ENCODE assay signal across 11 mouse cellular contexts in genomic region chr9:122188724-122189123, GRCm38 (mm10).
DNase-seq lines count a peak whose midpoint lies in the region; ATAC-seq and TF ChIP-seq lines count a peak whose summit lies in the region.
"Had no signal": no experiment of that assay in that cellular context is flagged by ENCODE, and none has a peak within 500 bp of the region (broad histone marks: within the 10 kb centered on the region; RNA-seq: fewer than 3 reads in every experiment).

No protein-coding gene starts in this region.

- H3K36me3 ChIP-seq in liver, adult 2 months (ENCODE audit: control insufficient read depth, insufficient read depth, low read length), result no peaks in the 10 kb centered on the region
- H3K36me3 ChIP-seq in liver, postnatal 0 days (replicated peaks; ENCODE audit: insufficient read depth, low read length), result 0 out of 2 replicates have a peak, but pooled peaks cover 2% of the 10 kb centered on the region
- H3K36me3 ChIP-seq: embryonic facial prominence, embryonic 13.5 days; heart, embryonic 15.5 days had no signal

- peak; percentile 26; the same call in 1 of the 2 replicates for TF ChIP-seq CTCF in liver, adult 2 months (IDR thresholded peaks at IDR 0.05; ENCODE audit: low read depth, low read length)
- peak; percentile 55 for TF ChIP-seq CTCF in liver, postnatal 0 days (IDR thresholded peaks at IDR 0.05; ENCODE audit: low read depth)

- no peaks in the 10 kb centered on the region for H3K9me3 ChIP-seq in liver, postnatal 0 days (ENCODE audit: low read length)
- H3K9me3 ChIP-seq: embryonic facial prominence, embryonic 13.5 days; heart, embryonic 15.5 days had no signal

- H3K79me2 ChIP-seq in liver, adult 2 months (ENCODE audit: control insufficient read depth, insufficient read depth, low read length), result no peaks in the 10 kb centered on the region

- H3K4me3 ChIP-seq in liver, adult 2 months (ENCODE audit: insufficient read depth, low read depth, low read length), result no peak overlapping the region
- H3K4me3 ChIP-seq in liver, postnatal 0 days (ENCODE audit: low read depth, low read length), result no peak overlapping the region
- H3K4me3 ChIP-seq: embryonic facial prominence, embryonic 13.5 days; heart, embryonic 15.5 days had no signal

- no peak for DNase-seq in liver, adult 2 months (ENCODE audit: extremely low read depth, low read depth, low spot score)
- DNase-seq in liver (no peak), R1 (ENCODE audit: low read depth, low spot score) (peak; percentile 50), adipocyte (ENCODE audit: low spot score) (no peak)
- DNase-seq in liver, postnatal 0 days, result peak; percentile 41
- peak; percentile 73 to 78 for DNase-seq in thymus, postnatal 10 days (ENCODE audit: low spot score in 2 of 2)
- no peak for DNase-seq in testis, postnatal 10 days (ENCODE audit: low spot score)
- DNase-seq: left cerebral cortex, postnatal 4 days had no signal

- H3K4me2 ChIP-seq in liver, postnatal 0 days (ENCODE audit: low read depth, low read length), result no peak overlapping the region
- H3K4me2 ChIP-seq: embryonic facial prominence, embryonic 13.5 days; heart, embryonic 15.5 days had no signal

- no peak for TF ChIP-seq EP300 in liver, postnatal 0 days (IDR thresholded peaks at IDR 0.05; ENCODE audit: low read depth)

- H3K27ac ChIP-seq in liver, adult 2 months (replicated peaks; ENCODE audit: insufficient read depth, low read depth, low read length), result no peak overlapping the region
- H3K27ac ChIP-seq in liver, postnatal 0 days (ENCODE audit: low read depth), result no peak overlapping the region
- H3K27ac ChIP-seq: embryonic facial prominence, embryonic 13.5 days had no signal

- H3K4me1 ChIP-seq in liver, adult 2 months (ENCODE audit: control insufficient read depth, insufficient read depth, low read length), result peaks cover 17% of the 10 kb centered on the region
- peaks cover 36% of the 10 kb centered on the region for H3K4me1 ChIP-seq in liver, postnatal 0 days (ENCODE audit: insufficient read depth)

- TF ChIP-seq POLR2A in liver, adult 2 months (IDR thresholded peaks at IDR 0.05; ENCODE audit: extremely low read depth, insufficient read depth, low read length), result no peak

- WGBS in liver, adult 2 months, result 62% methylated on average over 1 of the region's 1 CpGs
- 15% methylated on average over 1 of the region's 1 CpGs for WGBS in liver, postnatal 0 days (ENCODE audit: insufficient replicate concordance)

- no peak overlapping the region for H3K9ac ChIP-seq in liver, adult 2 months (ENCODE audit: low read depth, low read length)
- H3K9ac ChIP-seq in liver, postnatal 0 days (replicated peaks), result no peak overlapping the region
- H3K9ac ChIP-seq: embryonic facial prominence, embryonic 13.5 days; heart, embryonic 15.5 days had no signal

- H3K27me3 ChIP-seq in liver, adult 2 months (ENCODE audit: control insufficient read depth, insufficient read depth, low read length), result no peaks in the 10 kb centered on the region
- no peaks in the 10 kb centered on the region for H3K27me3 ChIP-seq in liver, postnatal 0 days (ENCODE audit: insufficient read depth, low read length)
- H3K27me3 ChIP-seq: embryonic facial prominence, embryonic 13.5 days; heart, embryonic 15.5 days had no signal

- peak; percentile 80 for ATAC-seq in liver, postnatal 0 days
- ATAC-seq in erythroid progenitor cell, adult 5-6 weeks (replicated peaks; ENCODE audit: low FRiP score, poor library complexity, severe bottlenecking), result no peak

Comparison
In these comparisons a context has a peak if more than half of its experiments do, and no peak if none do; other contexts are left out.
1. DNase-seq: peak in R1 (single experiment), liver, postnatal 0 days (single experiment) and thymus, postnatal 10 days (2 of 2); none in liver, adult 2 months (single experiment), liver (single experiment), adipocyte (single experiment) and testis, postnatal 10 days (single experiment).